Mouse (Mus musculus) left cerebral cortex, postnatal 14 days (tissue): ENCODE results near the gene Nkx3-2. TPM values are rescaled to one million over a fixed set of nuclear protein-coding genes. Genes with fewer than 3 reads are reported as not detected.
A peak's percentile ranks its signal among the peaks of the same experiment; 100 is the strongest.

ENCODE experiments used
- DNase-seq, 2 experiments: peaks; one replicate each; pipeline ENCODE4 v3.0.0; 2021 to 2022; ENCODE audit warnings: low spot score in 2 of 2, mixed read lengths in 1 of 2
- intact Hi-C: fragments of 180-260 bp; cut with DNase I; formaldehyde crosslinking; loops from one replicate; pipeline ENCODE4 v1.15.1; 2025
- long read RNA-seq, 2 experiments: library from polyadenylated mRNA; stranded (forward); transcript quantifications; one replicate each; pipeline ENCODE4 v2.0.0; 2021
- total RNA-seq, 2 experiments: library from RNA; stranded (reverse); gene quantifications; 2 replicates each; pipeline ENCODE4 v1.2.3; 2021

The Nkx3-2 gene
- not detected for total RNA-seq
- long read RNA-seq, experiment 1: 0 reads
- long read RNA-seq, experiment 2: 0 reads

GRCm38 (mm10) chr5:41763731-41764721, at the start of gene Nkx3-2:
Gene Nkx3-2, minus strand, starts transcription at chr5:41764501.
- DNase-seq: no peak

GRCm38 (mm10) chr5:41812516-41812915, 48.2 kb upstream of the Nkx3-2 start:
- intact Hi-C loops: no loop called here
- DNase-seq: no peak

More at GRCm38 (mm10) chr5:41763731-41764721, at the start of gene Nkx3-2:
- intact Hi-C loops: no loop called here

DNA sequence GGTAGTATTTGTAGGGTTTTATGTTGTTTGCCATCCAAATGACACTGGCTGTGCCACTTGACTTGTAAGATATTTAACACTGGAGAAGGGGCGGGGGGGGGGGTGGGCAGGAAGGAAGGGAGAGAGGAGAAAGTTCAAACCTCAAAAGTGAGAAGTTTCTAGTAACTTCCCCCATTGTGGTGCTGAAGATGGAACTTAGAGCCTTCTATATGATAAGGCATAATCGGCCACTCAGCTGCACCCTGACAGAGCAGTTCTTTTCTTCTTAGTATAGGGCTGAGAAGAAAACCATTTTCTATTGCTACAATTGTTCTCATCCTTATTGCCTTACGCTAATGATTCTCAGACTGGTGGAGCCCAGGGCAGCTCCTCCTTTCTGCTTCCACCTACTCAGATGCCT, 47.0 kb upstream of the Nkx3-2 start:
- intact Hi-C loops: no loop called here
- no peak for DNase-seq

DNA sequence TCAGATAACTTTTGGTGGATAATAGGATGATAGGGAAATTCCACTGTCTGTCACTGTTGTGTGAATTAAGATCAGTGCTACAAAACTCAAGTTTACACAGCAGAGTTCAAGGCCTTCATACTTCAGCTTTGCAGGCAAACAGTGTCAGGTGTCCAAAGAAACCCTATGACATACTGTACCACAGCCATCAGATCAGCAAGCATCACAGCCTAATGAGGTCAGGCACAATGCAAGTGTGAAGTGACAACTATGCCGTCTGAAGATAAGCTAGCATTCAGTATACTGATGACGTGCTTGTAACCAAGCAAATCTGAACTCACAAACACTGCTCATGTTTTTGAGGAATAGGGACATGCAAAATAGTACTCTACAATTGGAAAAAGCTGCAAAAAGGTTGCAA, 43.1 kb upstream of the Nkx3-2 start:
- no peak for DNase-seq
- intact Hi-C loops: no loop called here

DNA sequence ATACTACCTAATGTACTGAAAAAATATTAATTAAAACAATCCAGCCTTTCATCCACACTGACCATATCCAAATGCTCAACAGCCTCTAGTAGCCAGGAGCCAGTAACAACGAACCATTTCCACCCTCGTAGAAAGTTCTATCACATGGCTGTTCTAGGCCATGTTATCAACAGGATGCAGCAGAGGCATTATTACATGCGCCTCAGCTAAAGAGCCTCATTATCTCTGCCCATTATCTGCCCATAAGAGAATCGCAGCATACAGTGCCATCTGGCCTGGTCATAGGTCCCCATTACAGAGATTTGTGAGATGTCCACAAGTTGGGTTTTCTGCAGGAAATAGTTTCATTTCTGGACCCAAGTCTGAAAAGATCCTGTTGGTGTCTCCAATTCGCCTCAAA, 41.9 kb upstream of the Nkx3-2 start:
- intact Hi-C loops: no loop called here
- DNase-seq: no peak

- intact Hi-C loops: no loop called here
- peak in 1 of 2 experiments; percentile 13 for DNase-seq
These were observed 40.8 kb upstream of the Nkx3-2 start for GRCm38 (mm10) chr5:41805085-41805484.

DNA sequence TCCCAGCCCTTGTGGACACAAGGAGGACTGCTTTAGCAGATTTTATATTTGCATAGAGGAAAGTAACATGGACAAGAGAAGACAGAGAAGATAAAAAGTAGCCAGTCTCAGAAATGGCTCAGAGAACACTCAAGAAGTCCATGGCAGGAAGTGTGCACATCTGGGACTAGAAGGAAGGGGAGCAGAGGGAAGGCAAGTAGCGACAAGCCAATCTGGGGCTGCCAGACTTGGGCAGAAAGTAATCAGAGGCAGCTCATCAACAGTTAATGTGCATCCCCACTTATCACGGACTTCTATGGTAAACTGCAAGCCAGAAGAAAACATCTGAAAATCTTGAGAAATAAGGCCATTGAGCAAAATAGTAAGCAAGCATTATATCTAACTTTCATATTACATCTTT, 40.3 kb upstream of the Nkx3-2 start:
- intact Hi-C loops: no loop called here
- no peak for DNase-seq

DNA sequence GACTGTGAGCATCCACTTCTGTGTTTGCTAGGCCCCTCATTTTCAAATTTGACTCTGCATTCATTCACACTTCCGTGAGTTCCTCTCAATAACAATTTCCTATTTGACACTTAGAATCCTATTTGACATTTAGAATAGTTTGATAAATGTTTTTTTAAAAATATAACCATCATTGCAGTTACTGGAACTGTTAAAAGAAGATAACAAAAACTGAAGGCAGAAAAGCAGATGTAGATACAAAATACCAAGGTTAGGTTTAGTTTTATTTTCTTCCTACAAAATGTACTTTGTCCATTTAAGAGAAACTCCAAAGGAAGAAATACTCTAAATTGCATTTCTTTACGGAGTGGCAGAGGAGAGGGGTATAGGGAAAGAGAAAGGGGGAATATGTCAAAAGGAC, 37.3 kb upstream of the Nkx3-2 start:
- intact Hi-C loops: no loop called here
- DNase-seq: no peak

- peak in 1 of 2 experiments; percentile 51 for DNase-seq
These were observed 30.1 kb upstream of the Nkx3-2 start for GRCm38 (mm10) chr5:41794434-41794833.

GRCm38 (mm10) chr5:41790517-41790916, 26.2 kb upstream of the Nkx3-2 start:
- DNase-seq: no peak
- intact Hi-C loops: no loop called here

More at GRCm38 (mm10) chr5:41794434-41794833, 30.1 kb upstream of the Nkx3-2 start:
- intact Hi-C loops: no loop called here

DNA sequence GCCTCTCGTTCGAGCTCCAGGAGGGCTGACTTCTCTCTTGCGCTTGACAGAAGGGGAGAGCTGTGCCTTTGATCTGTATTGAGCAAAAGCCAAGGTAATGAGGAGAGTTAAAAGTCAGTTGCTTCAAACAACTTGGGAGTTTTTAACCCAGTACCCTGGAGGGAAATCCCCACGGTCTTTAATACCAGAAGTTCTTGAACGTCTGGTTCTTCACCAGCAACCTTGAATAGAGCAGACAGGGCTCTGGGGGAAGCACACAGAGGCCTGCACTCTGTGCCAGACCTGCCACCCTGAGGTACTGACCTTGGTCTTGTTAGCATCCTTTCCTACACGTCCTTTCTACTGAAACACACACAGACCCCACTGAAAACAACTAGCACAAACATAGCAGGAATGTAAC, 24.6 kb upstream of the Nkx3-2 start:
- intact Hi-C loops: no loop called here
- no peak for DNase-seq

DNA sequence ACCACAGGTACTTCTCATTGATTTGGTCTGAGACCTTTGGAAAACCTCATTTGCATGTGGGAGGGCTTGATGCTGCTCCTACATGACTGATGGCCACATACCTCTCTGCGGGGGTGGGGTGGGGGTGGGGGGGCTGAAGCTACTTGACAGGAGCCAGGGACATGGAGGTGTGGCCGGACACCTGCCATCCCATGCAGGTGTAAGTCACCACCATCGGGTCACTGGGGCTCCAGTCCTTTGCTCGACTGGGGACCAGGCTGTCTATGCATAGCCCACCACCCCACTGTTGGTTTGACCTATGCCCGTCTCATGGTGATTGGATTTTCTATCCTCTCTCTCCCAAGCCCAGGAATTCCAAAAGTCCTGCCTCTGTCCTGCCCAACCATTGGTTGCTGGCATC, 17.6 kb upstream of the Nkx3-2 start:
- no peak for DNase-seq
- intact Hi-C loops: no loop called here

GRCm38 (mm10) chr5:41780026-41780425, 15.7 kb upstream of the Nkx3-2 start:
- intact Hi-C loops: no loop called here
- DNase-seq: no peak

DNA sequence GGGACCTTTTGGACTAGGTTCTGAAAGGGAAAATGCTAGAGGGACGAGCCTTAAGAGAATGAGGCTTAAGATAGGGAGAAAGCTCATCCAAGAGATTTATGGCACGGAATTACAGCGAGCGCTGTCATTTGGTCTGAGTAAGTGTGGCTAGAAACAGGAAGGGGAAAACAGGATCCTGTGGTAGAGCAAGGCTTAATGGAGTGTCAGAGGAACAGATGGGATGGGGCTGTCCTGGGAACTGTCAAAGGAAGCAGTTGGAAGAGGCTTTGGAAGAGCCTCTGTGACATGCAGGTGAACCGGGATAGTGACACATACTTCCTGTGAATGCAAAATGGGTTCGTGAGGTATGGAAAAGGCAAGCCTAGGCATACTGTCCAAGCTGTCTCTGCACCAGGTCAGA, 11.4 kb upstream of the Nkx3-2 start:
- no peak for DNase-seq
- intact Hi-C loops: no loop called here

GRCm38 (mm10) chr5:41775273-41775672, 11.0 kb upstream of the Nkx3-2 start:
- no peak for DNase-seq
- intact Hi-C loops: no loop called here

GRCm38 (mm10) chr5:41768382-41769040, 4.2 kb upstream of the Nkx3-2 start:
- peak; percentile 86 to 92 for DNase-seq
- intact Hi-C loops: loop anchor here (1.0 to 2.0 kb wide), 2 partner anchors 644 to 718 kb away; no protein-coding TSS in a partner anchor

GRCm38 (mm10) chr5:41767296-41768200, 3.2 kb upstream of the Nkx3-2 start:
- intact Hi-C loops: loop anchor here (1.0 to 2.0 kb wide), 2 partner anchors 643 to 717 kb away; no protein-coding TSS in a partner anchor
- no peak for DNase-seq

DNA sequence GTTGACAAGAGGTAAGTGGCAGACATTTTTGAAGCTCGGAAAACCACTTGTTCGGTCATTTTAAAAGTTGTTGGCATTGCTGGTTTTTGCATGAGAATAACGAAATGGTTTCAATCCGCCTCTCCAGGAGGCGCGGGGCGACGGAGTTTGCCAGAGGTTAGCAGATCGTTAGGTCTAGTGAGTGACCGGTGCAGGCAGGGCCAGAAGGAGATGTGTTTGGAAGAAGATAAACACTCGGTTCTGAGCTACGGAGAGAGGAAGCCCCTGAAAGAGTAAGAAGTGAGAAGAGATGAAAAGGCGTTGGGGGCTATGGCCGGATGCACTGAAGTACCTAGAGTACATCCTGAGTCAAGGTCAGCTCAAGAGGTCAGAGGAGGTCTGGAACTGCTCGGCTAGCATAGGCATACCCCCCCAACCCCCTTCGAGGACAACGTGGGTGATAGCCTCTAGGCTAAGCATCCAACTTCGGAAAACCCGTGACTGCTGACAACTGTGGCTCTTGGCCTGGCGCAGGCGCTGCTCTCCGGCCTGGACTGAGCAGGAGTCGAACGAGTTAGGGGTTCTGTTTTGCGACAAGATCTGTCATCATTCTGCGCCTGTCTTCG, 2.2 kb upstream of the Nkx3-2 start:
- DNase-seq: no peak
- intact Hi-C loops: no loop called here
